Comparison of ENCODE assay signal across 28 mouse cellular contexts in genomic region chr17:44663208-44663607, GRCm38 (mm10).
A peak's percentile ranks its signal among the peaks of the same experiment; 100 is the strongest.
DNase-seq lines count a peak whose midpoint lies in the region; ATAC-seq and TF ChIP-seq lines count a peak whose summit lies in the region.
"Had no signal": no experiment of that assay in that cellular context is flagged by ENCODE, and none has a peak within 500 bp of the region (broad histone marks: within the 10 kb centered on the region; RNA-seq: fewer than 3 reads in every experiment).

No protein-coding gene starts in this region.

- TF ChIP-seq EP300 in stomach, postnatal 0 days (optimal IDR thresholded peaks at IDR 0.05) = no peak
- TF ChIP-seq EP300 in liver, postnatal 0 days (IDR thresholded peaks at IDR 0.05; ENCODE audit: low read depth) = no peak

- no peak overlapping the region for H3K9ac ChIP-seq in stomach, embryonic 14.5 days (replicated peaks; ENCODE audit: low read depth, low read length)
- no peak overlapping the region for H3K9ac ChIP-seq in stomach, postnatal 0 days (ENCODE audit: low read length)
- no peak overlapping the region for H3K9ac ChIP-seq in liver, postnatal 0 days (replicated peaks)
- H3K9ac ChIP-seq: forebrain, embryonic 13.5 days; heart, embryonic 13.5 days; hindbrain, embryonic 15.5 days; limb, embryonic 15.5 days; liver, embryonic 13.5 days; lung, embryonic 14.5 days; midbrain, embryonic 12.5 days; neural tube, embryonic 13.5 days; stomach, embryonic 15.5 days had no signal

- 61% methylated on average over 1 of the region's 1 CpGs for WGBS in stomach, embryonic 14.5 days
- WGBS in stomach, postnatal 0 days = 79% methylated on average over 1 of the region's 1 CpGs
- WGBS in liver, postnatal 0 days (ENCODE audit: insufficient replicate concordance) = 66% methylated on average over 1 of the region's 1 CpGs

- no peak for TF ChIP-seq CTCF in stomach, postnatal 0 days (IDR thresholded peaks at IDR 0.05; ENCODE audit: low read depth)
- TF ChIP-seq CTCF in liver, postnatal 0 days (IDR thresholded peaks at IDR 0.05; ENCODE audit: low read depth) = no peak

- H3K27ac ChIP-seq in stomach, embryonic 14.5 days (ENCODE audit: low read length) = 0 out of 2 replicates have a peak overlapping the region, but pooled peaks have one; percentile 35
- H3K27ac ChIP-seq in stomach, postnatal 0 days (replicated peaks) = no peak overlapping the region
- H3K27ac ChIP-seq in liver, postnatal 0 days (ENCODE audit: low read depth) = no peak overlapping the region
- H3K27ac ChIP-seq: forebrain, embryonic 13.5 days; heart, embryonic 13.5 days; hindbrain, embryonic 10.5 days; hindbrain, embryonic 15.5 days; limb, embryonic 10.5 days; limb, embryonic 15.5 days; liver, embryonic 13.5 days; midbrain, embryonic 12.5 days; neural tube, embryonic 13.5 days; stomach, embryonic 15.5 days had no signal

- ATAC-seq in stomach, embryonic 14.5 days (ENCODE audit: insufficient number of reproducible peaks, insufficient read depth, low FRiP score, low read depth) = no peak
- no peak for ATAC-seq in stomach, postnatal 0 days (ENCODE audit: low FRiP score, low TSS enrichment)
- peak; percentile 63 for ATAC-seq in megakaryocyte progenitor cell, adult 5-6 weeks (replicated peaks; ENCODE audit: poor library complexity)
- ATAC-seq in liver, postnatal 0 days = no peak
- ATAC-seq: forebrain, embryonic 13.5 days; Patski had no signal

- H3K36me3 ChIP-seq in stomach, embryonic 14.5 days (ENCODE audit: control insufficient read depth, insufficient read depth, low read length) = no peaks in the 10 kb centered on the region
- no peaks in the 10 kb centered on the region for H3K36me3 ChIP-seq in stomach, postnatal 0 days (ENCODE audit: control insufficient read depth, insufficient read depth, low read length)
- no peaks in the 10 kb centered on the region for H3K36me3 ChIP-seq in liver, postnatal 0 days (replicated peaks; ENCODE audit: insufficient read depth, low read length)
- H3K36me3 ChIP-seq: heart, embryonic 13.5 days; hindbrain, embryonic 10.5 days; hindbrain, embryonic 15.5 days; limb, embryonic 10.5 days; liver, embryonic 13.5 days; midbrain, embryonic 12.5 days; neural tube, embryonic 13.5 days; stomach, embryonic 15.5 days had no signal

- H3K9me3 ChIP-seq in stomach, embryonic 14.5 days (ENCODE audit: control insufficient read depth, low read depth, low read length) = no peaks in the 10 kb centered on the region
- no peaks in the 10 kb centered on the region for H3K9me3 ChIP-seq in stomach, postnatal 0 days (ENCODE audit: control insufficient read depth, low read length)
- no peaks in the 10 kb centered on the region for H3K9me3 ChIP-seq in liver, postnatal 0 days (ENCODE audit: low read length)
- H3K9me3 ChIP-seq: forebrain, embryonic 13.5 days; heart, embryonic 13.5 days; hindbrain, embryonic 10.5 days; hindbrain, embryonic 15.5 days; limb, embryonic 10.5 days; limb, embryonic 15.5 days; liver, embryonic 13.5 days; megakaryocyte, embryonic 14.5 days; midbrain, embryonic 12.5 days; neural tube, embryonic 13.5 days; stomach, embryonic 15.5 days had no signal

- intact Hi-C loops in heart, postnatal 36 days (cut with DNase I) = no loop called here

- H3K27me3 ChIP-seq in stomach, embryonic 14.5 days (ENCODE audit: control insufficient read depth, insufficient read depth, low read length) = no peaks in the 10 kb centered on the region
- H3K27me3 ChIP-seq in stomach, postnatal 0 days (ENCODE audit: control insufficient read depth, insufficient read depth, low read length) = no peaks in the 10 kb centered on the region
- H3K27me3 ChIP-seq in liver, postnatal 0 days (ENCODE audit: insufficient read depth, low read length) = 0 out of 2 replicates have a peak, but pooled peaks cover 3% of the 10 kb centered on the region
- H3K27me3 ChIP-seq: forebrain, embryonic 13.5 days; hindbrain, embryonic 15.5 days; limb, embryonic 15.5 days; liver, embryonic 13.5 days; megakaryocyte, embryonic 14.5 days; neural tube, embryonic 13.5 days; Patski; stomach, embryonic 15.5 days had no signal

- peak; percentile 89 for DNase-seq in heart, adult 11 months
- no peak for DNase-seq in heart, postnatal 36 days
- DNase-seq in stomach, postnatal 0 days (ENCODE audit: low spot score) = no peak
- DNase-seq in frontal cortex, postnatal 36 days (ENCODE audit: low spot score in 2 of 2) = no peak
- no peak for DNase-seq in liver, postnatal 0 days
- DNase-seq: adrenal gland, postnatal 14 days; cerebellum, adult 2 months; cerebellum, postnatal 14 days; gastrocnemius, postnatal 36 days; heart, postnatal 10 days; kidney, adult 2 months; kidney, postnatal 4 days; liver, embryonic 13.5 days; lung, embryonic 14.5 days; thymus, postnatal 14 days had no signal

- no peaks in the 10 kb centered on the region for H3K4me1 ChIP-seq in stomach, embryonic 14.5 days (ENCODE audit: control insufficient read depth, insufficient read depth, low read length)
- no peaks in the 10 kb centered on the region for H3K4me1 ChIP-seq in stomach, postnatal 0 days (replicated peaks; ENCODE audit: control insufficient read depth, insufficient read depth)
- no peaks in the 10 kb centered on the region for H3K4me1 ChIP-seq in liver, postnatal 0 days (ENCODE audit: insufficient read depth)
- H3K4me1 ChIP-seq: forebrain, embryonic 13.5 days; hindbrain, embryonic 15.5 days; liver, embryonic 13.5 days; midbrain, embryonic 12.5 days; neural tube, embryonic 13.5 days; stomach, embryonic 15.5 days had no signal

- no peak overlapping the region for H3K4me2 ChIP-seq in stomach, embryonic 14.5 days (replicated peaks; ENCODE audit: low read depth, low read length)
- H3K4me2 ChIP-seq in stomach, postnatal 0 days (replicated peaks; ENCODE audit: low read depth) = no peak overlapping the region
- no peak overlapping the region for H3K4me2 ChIP-seq in liver, postnatal 0 days (ENCODE audit: low read depth, low read length)
- H3K4me2 ChIP-seq: forebrain, embryonic 13.5 days; heart, embryonic 13.5 days; hindbrain, embryonic 15.5 days; limb, embryonic 15.5 days; liver, embryonic 13.5 days; lung, embryonic 14.5 days; midbrain, embryonic 12.5 days; neural tube, embryonic 13.5 days; stomach, embryonic 15.5 days had no signal

- H3K4me3 ChIP-seq in stomach, embryonic 14.5 days (ENCODE audit: low read depth, low read length) = no peak overlapping the region
- no peak overlapping the region for H3K4me3 ChIP-seq in stomach, postnatal 0 days (ENCODE audit: low read depth, low read length)
- no peak overlapping the region for H3K4me3 ChIP-seq in liver, postnatal 0 days (ENCODE audit: low read depth, low read length)
- H3K4me3 ChIP-seq: forebrain, embryonic 13.5 days; heart, embryonic 13.5 days; hindbrain, embryonic 10.5 days; hindbrain, embryonic 15.5 days; limb, embryonic 10.5 days; limb, embryonic 15.5 days; liver, embryonic 13.5 days; megakaryocyte, embryonic 14.5 days; midbrain, embryonic 12.5 days; neural tube, embryonic 13.5 days; stomach, embryonic 15.5 days had no signal
